Mouse (Mus musculus) liver, adult (tissue): ENCODE data around the gene Apbb1.

Source experiments
- GATA4 ChIP-seq: IDR thresholded peaks from 2 replicates; pipeline ENCODE4 v1.6.1; 2014; ENCODE audit warnings: mild to moderate bottlenecking, low read length; ENCODE audit not compliant: insufficient replicate concordance

The Apbb1 gene

DNA sequence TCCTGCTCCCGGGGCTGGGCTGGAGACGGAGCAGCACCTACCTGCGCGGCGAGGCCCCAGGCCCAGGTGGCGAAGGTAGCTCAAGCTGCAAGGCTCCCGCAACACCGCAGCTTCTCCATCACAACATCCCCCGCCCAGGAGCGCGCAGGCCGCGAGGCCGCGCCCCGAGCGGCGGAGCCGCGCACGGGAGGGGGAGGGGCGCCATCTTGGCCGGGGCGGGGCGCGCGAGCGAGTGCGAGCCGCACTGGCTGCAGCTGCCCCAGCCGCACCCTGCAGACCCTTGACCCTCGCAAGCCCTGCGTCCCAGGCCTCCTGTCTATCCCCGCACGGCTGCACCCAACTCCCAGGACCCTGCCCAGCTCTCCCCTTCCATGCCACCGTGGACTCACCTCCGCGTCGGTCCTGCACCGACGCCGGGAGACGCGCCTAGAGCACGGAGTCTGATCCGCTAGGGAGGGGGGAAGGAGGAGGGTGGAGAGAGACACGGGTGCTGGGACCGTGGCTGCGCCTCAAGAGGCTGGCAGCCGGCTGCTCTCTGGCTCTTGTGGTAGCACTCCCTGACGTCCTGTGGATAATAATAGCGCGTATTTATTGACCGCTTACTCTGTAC is at the start of gene Apbb1:
Gene Apbb1 (minus strand): TSS at position 560 of the 610 bp plus-strand sequence.
- TF ChIP-seq GATA4, result no peak

GRCm38 (mm10) chr7:105628633-105629032 is 47.2 kb upstream of the Apbb1 start:
- no peak; the same call in 1 of the 2 replicates for TF ChIP-seq GATA4

GRCm38 (mm10) chr7:105625397-105625796 is 43.9 kb upstream of the Apbb1 start:
- TF ChIP-seq GATA4, result no peak

- no peak for TF ChIP-seq GATA4
Measured at GRCm38 (mm10) chr7:105621646-105622292, 40.3 kb upstream of the Apbb1 start.

- no peak for TF ChIP-seq GATA4
Measured at GRCm38 (mm10) chr7:105621053-105621452, 39.6 kb upstream of the Apbb1 start.

GRCm38 (mm10) chr7:105619701-105620100 is 38.2 kb upstream of the Apbb1 start:
- TF ChIP-seq GATA4, result no peak

GRCm38 (mm10) chr7:105617810-105618209 is 36.4 kb upstream of the Apbb1 start:
- no peak for TF ChIP-seq GATA4

DNA sequence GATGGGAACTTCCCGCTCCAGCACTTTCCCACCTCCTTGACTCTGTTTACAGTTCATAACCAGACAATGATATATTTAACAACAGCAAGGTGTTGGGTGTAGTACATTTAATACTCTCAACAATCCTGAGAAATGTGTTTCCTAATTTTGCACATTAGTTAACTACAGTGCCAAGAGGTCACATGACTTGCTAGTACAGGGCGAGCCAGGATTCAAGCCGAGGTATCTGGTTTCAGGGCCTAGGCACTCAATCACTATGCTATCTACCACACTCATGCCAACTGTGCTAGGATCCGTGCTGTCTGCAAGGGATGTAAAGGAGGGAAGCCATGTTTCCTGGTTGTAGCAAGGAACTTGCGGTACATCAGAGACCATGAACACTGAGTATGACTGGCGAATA is 35.1 kb upstream of the Apbb1 start:
- no peak for TF ChIP-seq GATA4

- TF ChIP-seq GATA4, result no peak
Measured at GRCm38 (mm10) chr7:105615720-105616119, 34.3 kb upstream of the Apbb1 start.

DNA sequence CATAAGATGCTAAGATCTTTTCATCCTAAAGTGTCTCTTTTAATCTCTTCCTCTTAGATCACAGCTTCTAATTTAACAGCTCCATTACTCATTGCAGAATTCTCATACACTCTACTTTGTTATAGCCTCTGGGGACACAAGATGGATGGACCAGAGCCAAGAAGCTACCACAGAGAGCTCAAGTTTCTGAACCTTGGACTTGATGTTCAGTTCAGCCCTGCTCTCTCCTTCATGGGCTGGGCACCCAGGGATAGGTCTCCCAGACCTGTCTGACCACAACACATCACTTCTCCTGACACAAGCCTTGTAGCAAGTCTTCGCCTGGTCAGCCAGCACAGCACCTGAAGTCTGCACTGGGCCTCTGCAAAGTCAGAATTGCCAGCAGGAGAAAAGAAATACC is 32.9 kb upstream of the Apbb1 start:
- no peak for TF ChIP-seq GATA4

GRCm38 (mm10) chr7:105611767-105612166 is 30.3 kb upstream of the Apbb1 start:
- no peak for TF ChIP-seq GATA4

DNA sequence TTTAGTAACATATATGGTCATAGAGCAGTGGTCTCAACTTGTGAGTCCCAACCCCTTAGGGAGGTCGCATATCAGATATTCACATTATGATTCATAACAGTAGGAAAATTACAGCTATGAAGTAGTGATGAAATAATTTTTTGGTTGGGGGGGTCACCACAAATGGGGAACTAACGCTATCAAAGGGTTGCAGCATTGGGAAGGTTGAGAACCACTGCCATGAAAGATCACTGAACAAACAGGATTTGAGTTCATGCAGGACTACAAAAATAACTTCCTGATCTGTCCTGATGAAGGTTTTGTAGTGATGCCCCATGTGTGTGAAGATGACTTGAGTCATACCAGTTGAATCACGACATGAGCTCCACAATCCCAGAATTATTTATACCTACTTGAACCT is 27.0 kb upstream of the Apbb1 start:
- no peak for TF ChIP-seq GATA4

- 0 out of 2 replicates have a peak, but pooled peaks have one; percentile 9 for TF ChIP-seq GATA4
Measured at GRCm38 (mm10) chr7:105602860-105603623, 21.6 kb upstream of the Apbb1 start.

DNA sequence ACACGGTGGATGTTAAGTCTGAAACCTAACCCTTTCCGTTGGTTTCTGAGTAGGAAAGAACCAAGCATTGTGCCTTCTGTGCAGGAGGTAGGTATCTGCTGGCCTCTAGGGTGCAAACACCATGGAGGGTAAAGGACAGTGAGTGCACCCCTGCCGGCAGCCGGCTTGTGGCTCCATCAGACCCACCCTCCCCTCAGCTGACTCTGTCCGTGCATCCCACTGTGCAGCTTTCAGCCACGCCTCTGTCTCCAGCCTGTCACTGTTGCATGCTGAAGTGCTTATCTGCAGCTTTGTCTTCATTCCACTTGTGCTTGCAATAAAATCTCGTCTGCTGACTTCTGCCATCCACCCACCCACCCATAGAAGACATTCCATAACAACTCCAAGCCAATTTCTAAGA is 8.6 kb upstream of the Apbb1 start:
- TF ChIP-seq GATA4, result no peak

DNA sequence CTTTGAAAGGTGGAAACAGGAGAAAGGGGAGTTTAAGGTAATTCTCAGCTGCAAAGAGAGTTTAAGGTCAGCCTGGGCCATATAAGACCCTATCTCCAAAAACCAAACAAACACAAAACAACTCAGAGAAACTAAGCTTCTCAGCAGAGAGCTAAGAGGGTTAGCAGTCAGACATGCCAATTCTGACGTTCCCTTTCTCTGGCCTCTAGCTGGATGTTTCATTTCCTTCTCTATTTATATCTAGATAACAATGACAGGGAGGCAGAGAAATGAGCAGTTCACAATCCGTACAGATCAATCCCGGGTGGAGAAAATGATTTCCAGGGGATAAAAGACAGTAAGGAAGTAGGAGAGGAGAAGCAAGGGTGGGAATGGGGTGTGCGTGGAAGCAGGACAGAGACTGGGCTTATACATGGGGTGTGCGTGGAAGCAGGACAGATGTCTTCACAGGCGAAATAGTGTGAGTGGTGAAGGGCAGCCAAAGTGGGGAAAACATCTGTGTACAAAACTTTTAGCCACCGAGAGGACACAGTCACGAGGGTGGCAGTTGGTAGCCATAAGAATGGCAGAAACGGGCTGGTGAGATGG is 7.0 kb upstream of the Apbb1 start:
- no peak for TF ChIP-seq GATA4

- TF ChIP-seq GATA4, result no peak
Measured at GRCm38 (mm10) chr7:105581959-105582358, 506 bp upstream of the Apbb1 start.
